Mouse (Mus musculus): ENCODE results near the gene H2-T24.
"Not testable (repeated sequence)": the region's sequence is repeated elsewhere in the genome, so short reads cannot be mapped to it uniquely, and the experiment has no call there.

H2-T24 gene

DNA sequence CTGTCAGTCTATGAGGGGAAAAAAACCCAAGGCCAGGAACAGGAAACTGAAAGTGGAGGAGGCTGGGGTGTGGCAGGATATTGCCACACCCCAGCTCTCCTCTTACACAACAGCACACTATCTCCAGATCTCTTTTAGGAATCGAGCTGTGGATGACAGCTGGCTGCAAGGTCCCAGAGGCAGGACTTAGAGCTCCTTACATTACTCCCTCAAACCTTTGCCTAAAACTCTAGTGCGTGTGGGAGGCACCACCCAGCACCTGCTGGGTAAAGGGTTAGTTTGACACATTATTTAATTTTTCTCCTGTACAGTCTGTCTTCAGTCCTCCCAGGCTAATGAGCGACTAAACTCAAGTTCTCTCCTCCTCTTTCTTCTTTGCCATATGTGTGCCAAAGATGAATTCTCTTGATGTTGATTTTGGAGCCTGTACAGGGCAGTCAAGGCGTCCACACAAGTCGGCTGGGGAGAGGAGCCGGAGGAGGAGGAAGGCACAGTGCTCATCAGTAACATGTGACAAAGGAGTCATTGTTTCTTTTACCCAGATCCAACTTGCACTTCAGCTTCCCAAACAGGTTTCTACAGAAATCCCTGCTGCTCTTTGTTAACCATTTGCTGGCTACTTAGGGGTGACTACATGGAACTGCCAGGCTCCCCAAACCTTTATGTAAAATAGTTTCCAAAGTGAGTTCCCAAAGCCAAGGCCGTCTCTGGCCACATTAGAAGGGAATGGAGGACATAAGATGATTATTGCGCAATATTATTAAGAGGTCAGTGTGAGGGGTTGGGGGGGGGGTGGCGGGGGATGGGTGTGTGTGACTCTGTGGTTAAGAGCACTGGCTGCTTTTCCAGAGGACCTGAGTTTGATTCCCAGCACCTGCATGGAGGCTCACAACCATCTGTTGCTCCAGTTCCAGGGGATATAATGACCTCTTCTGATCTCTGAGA is 3.6 kb upstream of the H2-T24 start:
- DNase-seq (ENCODE audit: low spot score) = peak; percentile 73

DNA sequence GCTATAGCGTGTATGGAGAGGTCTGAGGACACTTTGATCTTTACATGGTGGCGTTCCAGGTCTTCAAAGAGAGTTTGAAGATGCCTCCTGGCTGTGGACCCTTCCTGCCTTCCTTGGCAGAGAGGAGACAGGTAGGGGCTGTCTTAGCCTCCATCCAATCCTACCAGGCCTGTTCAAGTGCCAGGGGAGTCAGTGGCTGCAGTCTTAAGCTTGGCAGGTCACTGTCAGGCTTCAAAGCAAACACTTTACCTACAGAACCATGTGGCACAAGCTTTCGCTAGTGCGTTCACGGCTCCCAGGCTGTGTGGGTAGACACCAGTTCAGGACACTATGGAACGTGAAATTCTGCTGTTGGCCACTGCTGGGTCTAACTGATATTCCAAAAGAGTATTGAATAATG is 2.6 kb upstream of the H2-T24 start:
- DNase-seq (ENCODE audit: low spot score) = no peak

DNA sequence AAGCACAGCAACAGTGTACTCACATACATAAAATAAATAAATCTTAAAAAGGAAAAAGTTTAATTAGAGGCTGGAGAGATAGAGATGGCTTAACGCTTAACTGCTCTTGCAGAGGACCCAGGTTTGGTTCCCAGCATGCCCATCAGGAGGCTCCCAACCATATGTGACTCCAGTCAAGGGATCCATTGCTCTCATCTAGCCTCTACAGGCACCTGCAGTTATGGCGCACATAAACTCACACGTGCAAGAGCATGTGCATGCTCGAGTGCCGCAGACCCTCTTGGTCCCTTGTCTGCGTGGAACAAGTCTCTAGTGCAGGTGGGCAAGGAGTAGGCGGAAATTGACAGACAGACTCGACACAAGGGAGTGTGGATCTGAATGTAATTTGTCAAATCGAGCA is 1.7 kb upstream of the H2-T24 start:
- no peak for DNase-seq (ENCODE audit: low spot score)

GRCm38 (mm10) chr17:36021309-36021708 is 949 bp upstream of the H2-T24 start:
- no peak for DNase-seq (ENCODE audit: low spot score)

DNA sequence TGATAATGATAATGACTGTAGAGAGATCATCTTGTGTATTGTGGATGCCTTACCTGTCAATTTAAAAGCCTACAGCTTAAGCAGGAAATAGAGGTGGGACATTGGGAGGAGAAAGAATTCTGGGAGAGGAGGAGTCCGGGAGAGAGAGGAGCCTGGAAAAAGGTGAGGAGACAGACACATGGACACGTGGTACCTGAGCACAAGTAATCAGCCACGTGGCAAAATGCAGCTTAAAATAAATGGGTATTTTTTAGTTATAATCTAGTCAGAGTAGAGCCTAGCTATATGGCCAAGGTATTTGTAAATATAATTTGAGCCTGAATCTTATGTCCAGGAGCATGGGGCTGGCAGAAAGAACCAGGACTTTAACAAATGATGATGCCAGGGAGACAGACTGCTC is 841 bp downstream of the H2-T24 start:
- DNase-seq (ENCODE audit: low spot score) = no peak

GRCm38 (mm10) chr17:36018979-36019378 is 1.4 kb downstream of the H2-T24 start:
- DNase-seq (ENCODE audit: low spot score) = no peak

- DNase-seq (ENCODE audit: low spot score) = no peak
Measured at GRCm38 (mm10) chr17:36017046-36017445, 3.3 kb downstream of the H2-T24 start.

DNA sequence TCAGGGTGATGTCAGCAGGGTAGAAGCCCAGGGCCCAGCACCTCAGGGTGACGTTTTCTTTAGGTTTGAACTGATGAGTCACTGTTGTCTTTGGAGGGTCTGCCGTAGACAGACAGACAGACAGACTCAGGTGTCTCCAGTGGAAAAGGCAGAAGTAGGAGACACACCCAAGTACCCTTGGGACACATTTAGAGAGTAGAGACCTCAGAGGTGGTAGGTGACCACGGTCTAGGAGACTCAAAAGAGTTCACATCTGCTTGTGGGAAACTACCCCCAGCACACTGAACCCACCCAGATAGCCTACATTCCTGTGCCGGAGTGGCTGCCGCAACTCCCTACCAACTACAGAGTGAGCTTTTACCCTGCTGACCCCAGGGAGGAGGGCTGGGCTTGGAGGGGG is 5.4 kb downstream of the H2-T24 start:
- DNase-seq (ENCODE audit: low spot score) = no peak

DNA sequence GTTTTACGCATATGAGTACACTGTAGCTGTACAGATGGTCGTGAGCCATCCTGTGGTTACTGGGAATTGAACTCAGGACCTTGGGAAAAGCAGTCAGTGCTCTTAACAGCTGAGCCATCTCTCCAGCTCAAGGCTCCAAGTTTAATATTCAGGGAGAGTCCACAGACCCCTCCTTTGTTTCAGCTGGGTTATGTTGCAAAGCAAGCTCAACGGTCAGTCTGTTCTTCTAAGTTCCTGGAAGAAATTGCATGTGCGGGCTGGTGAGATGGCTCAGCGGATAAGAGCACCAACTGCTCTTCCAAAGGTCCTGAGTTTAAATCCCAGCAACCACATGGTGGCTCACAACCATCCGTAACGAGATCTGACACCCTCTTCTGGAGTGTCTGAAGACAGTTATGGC is 16.0 kb downstream of the H2-T24 start:
- not testable (repeated sequence) for DNase-seq (ENCODE audit: low spot score)

DNA sequence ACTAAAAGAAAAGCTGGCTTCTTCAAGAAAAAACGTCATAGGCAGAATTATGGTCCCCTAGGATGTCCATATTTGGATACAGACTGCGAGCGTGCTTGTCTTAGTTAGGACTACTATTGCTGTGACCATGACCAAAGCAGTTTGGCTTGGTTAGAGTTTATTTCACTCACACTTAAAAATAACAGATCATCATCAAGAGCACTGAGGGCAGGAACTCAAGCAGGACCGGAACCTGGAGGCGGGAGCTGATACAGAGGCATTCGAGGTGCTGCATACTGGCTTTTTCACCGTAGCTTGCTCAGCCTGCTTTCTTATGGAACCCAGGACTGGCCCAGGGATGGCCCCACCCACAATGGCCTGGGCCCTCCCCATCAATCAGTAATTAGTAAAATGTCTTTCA is 17.0 kb downstream of the H2-T24 start:
- no peak for DNase-seq (ENCODE audit: low spot score)

- DNase-seq (ENCODE audit: low spot score) = no peak
Measured at GRCm38 (mm10) chr17:36001966-36002365, 18.4 kb downstream of the H2-T24 start.

GRCm38 (mm10) chr17:36001121-36001897 is 19.1 kb downstream of the H2-T24 start:
- no peak for DNase-seq (ENCODE audit: low spot score)

DNA sequence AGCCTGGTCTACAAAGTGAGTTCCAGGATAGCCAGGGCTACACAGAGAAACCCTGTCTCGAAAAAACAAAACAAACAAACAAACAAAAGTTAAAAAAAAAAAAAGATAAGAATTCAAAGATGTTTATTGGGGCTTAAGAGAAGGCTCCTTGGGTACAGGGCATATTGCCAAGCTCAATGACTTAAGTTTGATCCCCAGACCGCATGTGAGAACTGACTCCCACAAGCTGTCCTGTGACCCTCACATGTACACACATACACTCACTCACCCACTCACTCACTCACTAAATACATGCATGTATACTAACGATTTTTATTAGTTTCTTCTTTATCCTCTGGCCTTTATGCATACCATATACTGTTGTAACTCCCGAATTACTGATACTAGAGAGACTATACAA is 20.0 kb downstream of the H2-T24 start:
- DNase-seq (ENCODE audit: low spot score) = no peak

GRCm38 (mm10) chr17:35999356-35999755 is 21.0 kb downstream of the H2-T24 start:
- DNase-seq (ENCODE audit: low spot score) = peak; percentile 64

GRCm38 (mm10) chr17:35998545-35999305 is 21.6 kb downstream of the H2-T24 start:
- no peak for DNase-seq (ENCODE audit: low spot score)

GRCm38 (mm10) chr17:35997713-35998510 is 22.4 kb downstream of the H2-T24 start:
- DNase-seq (ENCODE audit: low spot score) = peak; percentile 70

- DNase-seq (ENCODE audit: low spot score) = peak; percentile 98
Measured at GRCm38 (mm10) chr17:35996949-35997348, 23.4 kb downstream of the H2-T24 start.

DNA sequence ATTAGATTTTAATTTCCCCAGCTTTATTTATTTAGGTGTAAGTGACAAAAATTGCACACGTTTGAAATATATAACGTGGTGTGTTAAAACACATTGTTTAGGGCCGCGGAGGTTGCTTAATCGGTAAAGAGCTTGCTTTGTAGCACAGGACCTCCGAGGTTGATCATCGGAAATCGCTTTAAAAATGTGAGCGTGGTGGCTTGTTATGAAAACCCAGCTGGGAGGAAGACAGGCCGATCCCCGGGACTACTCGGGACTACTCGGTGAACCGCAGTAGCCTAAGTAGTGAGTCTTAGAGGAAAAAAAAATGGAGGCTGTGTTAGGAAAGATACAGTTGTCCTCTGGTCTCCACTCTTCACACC is 25.5 kb downstream of the H2-T24 start:
- no peak for DNase-seq (ENCODE audit: low spot score)

GRCm38 (mm10) chr17:35994175-35994878 is 26.0 kb downstream of the H2-T24 start:
- peak; percentile 90 for DNase-seq (ENCODE audit: low spot score)

- peak; percentile 82 for DNase-seq (ENCODE audit: low spot score)
Measured at GRCm38 (mm10) chr17:35993675-35994074, 26.7 kb downstream of the H2-T24 start.

DNA sequence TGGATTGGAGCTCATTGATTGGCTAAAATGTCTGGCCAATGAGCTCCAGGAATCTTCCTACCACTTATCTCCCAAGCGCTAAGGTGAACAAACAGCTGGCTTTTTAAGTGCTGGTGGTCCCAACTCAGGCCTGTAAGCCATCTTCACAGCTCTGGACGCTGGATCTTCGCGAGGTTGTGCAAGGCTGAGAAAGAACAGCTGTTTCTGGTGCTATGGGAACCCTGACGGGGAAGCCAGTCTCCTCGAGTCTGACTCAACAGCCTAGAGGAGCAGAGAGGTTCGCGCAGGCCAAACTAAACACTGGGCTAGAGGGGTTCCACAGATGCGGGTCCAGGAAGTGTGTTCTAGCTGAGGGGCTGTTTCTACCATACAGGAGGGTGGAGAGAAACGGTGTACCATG is 28.6 kb downstream of the H2-T24 start:
- DNase-seq (ENCODE audit: low spot score) = no peak

Data from lung, postnatal 25 days (tissue).